Mouse (Mus musculus) small intestine, adult 2 months (tissue): ENCODE data around the gene Eno2.

Source experiments
- CTCF ChIP-seq: fragments of 200-500 bp; IDR thresholded peaks from 2 replicates; pipeline ENCODE4 v1.5.1; 2012; ENCODE audit warnings: low read depth, mild to moderate bottlenecking, control low read depth, inconsistent platforms, low read length, moderate library complexity, mixed read lengths; ENCODE audit not compliant: insufficient replicate concordance, insufficient read length; ENCODE audit errors: extremely low read depth
- POLR2A ChIP-seq: fragments of 200-500 bp; IDR thresholded peaks from 2 replicates; pipeline ENCODE4 v1.6.1; 2012; ENCODE audit warnings: low read depth, mild to moderate bottlenecking, control low read depth, inconsistent platforms, low read length, moderate library complexity

- TF ChIP-seq CTCF: no peak
- no peak for TF ChIP-seq POLR2A
Measured at GRCm38 (mm10) chr6:124812848-124813247, 43.4 kb upstream of the Eno2 start.
